Mouse (Mus musculus) c-Kit-negative CD71-positive TER-119-positive erythroid progenitor cells, embryonic 14.5 days (primary cell): ENCODE measurements at regions not wholly inside any gene's neighbourhood (a gene's known extent, or its start where the extent isn't known, plus 50 kb on each side); places are given as distances from the start of the nearest gene placed in this dataset.
A peak's percentile ranks its signal among the peaks of the same experiment; 100 is the strongest.

ENCODE experiments used
- DNase-seq: peaks from one replicate; pipeline ENCODE4 v3.0.0-alpha.2; 2013; ENCODE audit warnings: low read depth, low spot score

DNA sequence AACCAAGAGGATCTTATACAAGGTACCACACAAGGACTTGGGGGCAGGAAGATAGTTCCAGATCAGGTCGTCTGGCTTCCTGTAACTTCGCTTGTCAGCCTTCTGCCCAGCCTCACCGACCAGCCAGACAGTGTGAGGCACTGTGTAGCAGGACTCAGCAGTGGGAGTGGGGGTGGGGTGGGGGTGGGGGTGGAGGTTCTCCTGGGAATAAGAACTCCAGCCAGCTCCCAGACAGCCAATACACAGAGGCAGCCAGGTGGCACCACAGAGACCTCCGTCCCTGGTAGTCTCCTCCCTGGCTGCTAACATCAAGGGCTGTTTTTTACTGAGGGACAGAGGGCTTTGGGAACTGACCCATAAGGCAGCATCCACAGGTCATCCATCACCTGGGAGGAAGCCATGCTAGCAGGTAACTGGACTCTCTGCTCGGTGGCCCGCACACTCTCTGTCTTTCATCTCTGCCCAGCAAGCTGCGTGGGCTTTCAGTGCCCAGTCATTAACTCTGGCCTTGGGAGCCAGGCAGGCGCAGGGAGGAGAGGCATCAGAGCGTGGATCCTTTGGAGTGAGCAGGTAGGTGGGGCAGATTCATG lies 60.3 kb upstream of the Wnt4 start:
- no peak for DNase-seq

DNA sequence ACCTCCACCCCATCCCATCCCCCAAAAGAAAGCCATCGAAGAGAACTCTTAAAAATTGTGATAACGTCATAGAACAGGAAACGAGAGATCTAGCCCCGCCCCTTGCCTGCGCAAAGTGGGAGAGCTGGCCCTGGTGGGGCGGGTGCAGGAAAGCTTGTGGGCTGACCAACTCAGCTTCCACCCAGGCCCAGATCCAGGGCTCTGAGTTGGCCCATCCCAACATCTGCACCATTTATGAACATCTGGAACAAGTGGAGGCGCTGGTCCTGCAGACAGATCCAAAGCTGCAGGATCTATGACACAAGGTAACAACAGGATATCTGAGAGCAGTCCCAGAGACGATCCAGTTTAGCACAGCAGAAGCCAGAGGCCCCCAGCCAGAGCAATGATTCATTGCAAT lies 62.7 kb upstream of the Wnt4 start:
- DNase-seq, result no peak

DNA sequence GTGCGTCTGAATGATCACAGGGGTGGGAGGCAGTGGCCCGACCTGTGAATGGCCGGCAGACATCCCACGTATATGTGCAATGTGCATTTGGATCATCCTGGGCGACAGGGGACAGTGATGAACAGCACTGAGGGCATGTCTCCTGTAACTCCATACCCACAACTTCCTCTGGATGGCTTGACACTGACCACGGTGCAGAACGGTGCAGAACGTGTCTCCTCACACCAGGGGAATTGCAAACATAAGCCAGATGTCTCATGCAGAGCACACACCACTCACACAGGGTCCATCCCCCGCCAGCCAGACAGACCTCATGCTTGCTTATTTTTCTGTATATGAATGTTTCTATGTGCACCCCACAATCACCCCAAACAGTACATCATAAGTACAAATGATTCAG lies 64.4 kb upstream of the Wnt4 start:
- no peak for DNase-seq

DNA sequence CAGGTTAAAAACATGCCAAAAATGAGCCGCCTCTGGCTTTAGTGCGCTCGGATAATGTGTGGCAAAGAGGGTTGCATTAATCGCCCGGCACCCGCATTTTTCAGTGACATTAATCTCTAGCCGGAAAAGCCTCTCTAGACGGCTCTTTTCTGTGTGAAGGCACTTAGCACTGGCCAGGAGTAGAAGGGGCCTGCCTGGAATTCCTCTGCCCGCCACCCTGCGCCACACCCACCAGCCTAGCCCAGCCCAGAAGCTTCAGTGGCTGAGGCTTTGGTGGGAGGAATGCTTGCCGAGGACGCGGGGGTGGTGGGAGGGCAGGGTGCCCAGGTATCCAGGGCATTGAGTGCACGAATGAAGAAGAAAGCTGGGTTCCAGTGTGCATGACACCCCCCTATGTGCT lies 65.2 kb upstream of the Wnt4 start:
- DNase-seq, result no peak

DNA sequence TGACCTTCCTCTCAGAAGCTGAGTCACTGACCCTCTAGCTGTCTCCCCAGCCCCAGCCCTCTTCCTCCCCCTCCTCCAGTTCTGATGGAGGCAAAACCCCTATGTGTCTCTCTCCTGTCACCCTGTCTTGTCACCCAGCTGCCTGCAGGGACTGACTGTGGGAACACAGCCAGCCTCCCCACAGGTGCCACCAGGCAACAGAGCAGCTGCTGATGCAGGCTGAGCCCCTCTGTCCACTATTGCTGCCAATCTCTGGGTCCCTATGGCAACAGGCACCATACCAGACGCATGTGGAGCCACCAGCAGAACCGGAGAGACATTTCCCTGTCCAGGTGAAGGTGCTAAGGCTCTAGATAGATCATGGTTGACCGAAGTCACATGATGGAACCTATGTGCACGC lies 66.0 kb upstream of the Wnt4 start:
- DNase-seq, result no peak

DNA sequence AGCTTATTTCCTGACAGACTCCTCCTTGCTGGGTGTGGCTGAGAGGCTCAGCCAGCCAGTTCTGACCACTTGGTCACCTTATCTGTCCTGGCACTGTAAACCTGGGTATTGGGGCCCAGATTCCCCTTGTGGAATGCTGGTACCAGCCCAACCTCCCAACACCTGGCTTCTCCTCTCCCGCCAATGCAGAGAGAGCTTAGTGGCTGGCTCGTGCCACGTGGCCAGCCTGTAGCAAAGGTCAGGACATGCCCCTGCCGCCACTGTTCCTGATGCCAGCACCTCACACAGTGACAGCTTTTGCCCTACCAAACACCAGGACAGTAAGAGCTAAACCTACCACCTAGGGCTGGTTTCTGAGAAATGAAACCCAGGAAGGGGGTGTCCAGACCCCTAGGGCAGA lies 66.8 kb upstream of the Wnt4 start:
- no peak for DNase-seq

DNA sequence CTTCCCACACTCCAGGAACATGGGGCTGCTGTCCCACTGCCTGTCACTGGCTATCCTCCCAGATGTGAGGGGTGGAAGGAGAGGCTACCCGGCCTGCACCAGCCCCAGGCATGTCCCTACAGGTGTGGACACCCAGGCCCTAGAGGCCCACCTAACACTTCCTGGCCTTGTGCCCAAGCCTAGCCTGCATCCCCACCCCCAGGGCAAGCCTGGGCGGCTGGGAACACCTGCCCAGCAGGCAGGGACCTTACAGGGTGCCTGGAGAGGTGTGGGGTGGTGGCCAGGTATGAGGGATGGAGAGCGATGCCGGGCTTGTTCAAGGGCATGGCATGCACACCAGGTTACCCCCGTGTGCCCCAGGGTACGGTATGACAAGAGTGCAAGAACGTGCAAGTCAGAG lies 76.3 kb upstream of the Wnt4 start:
- no peak for DNase-seq

DNA sequence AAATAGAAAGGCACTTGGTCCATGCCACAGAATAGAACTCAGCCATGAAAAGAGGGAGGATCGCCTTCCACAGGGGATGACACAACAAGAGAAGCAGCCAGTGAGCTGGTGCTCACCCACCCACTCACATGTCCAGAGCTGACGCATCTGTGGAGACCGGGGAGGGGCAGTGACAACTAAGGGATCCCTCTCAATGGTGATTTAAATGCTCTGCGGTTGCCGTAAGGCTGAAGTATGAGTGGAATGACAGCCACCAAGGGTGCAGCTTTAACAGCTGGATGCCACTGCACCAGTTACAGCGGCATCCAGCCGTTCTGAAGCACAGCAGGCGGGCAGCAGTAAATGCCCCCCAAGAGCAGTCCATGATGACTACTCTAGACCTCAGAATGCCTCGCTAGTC lies 76.9 kb upstream of the Wnt4 start:
- no peak for DNase-seq

DNA sequence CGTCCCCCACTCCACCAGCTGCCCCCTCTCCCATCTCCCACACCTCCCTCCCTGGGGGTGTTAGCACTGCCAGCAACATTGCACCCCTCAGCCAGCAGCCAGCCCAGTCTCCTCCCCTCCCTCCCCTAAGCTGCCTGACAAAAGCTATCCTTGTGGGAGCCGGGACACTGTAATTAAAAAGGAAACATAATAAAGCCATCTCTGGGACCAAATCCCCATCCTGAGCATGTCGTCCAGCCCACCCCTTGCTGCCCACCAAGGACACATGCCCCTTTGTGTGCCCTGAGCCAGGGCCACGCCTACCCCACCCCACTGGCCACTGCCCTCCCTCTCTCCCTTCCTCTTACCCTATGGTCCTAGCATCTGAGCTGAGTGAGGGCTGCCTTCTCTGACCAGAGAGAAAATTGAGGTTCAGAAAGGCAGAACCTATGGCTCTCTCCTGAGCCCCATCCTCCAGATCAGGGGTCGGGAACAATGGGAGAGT lies 80.8 kb upstream of the Wnt4 start:
- DNase-seq, result no peak

DNA sequence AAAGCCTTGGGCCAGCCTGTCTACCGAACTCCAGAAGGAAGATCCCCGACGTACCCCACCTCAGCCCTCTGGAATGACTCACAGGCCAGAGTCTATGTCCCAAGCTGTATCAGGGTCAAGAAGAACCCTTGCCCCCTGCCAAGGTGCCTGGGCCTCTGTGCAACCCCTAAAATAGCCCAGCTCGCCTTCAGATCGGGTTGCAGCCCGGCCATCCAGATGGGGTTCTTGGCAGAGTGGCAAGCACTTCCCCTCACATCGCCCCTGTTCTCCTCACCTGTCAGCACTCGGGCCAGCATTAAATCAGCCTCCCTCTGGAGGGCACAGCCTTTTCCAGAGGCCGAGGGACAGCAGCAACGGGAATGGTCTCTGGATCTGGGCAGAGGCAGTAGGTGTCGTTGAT lies 83.2 kb upstream of the Wnt4 start:
- no peak for DNase-seq

DNA sequence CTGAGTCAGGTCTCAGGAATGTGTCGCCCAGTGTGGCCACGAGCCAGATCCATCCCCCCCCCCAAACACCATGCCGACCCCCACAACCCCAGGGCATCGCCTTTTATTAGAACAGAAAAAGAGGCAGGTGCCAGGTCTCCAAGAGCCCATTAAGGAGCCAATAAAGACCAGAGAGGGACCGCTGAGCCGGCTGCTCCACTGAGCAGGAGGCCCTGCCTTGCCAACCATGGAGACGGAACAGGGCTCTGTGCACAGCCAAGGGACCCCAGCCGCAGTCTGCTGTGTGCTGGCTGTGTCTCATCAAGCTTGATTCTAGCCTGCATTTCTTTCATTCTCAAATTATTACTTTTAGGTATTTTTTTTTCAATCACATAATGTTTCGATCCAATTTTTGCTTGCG lies 86.7 kb upstream of the Wnt4 start:
- DNase-seq, result no peak

DNA sequence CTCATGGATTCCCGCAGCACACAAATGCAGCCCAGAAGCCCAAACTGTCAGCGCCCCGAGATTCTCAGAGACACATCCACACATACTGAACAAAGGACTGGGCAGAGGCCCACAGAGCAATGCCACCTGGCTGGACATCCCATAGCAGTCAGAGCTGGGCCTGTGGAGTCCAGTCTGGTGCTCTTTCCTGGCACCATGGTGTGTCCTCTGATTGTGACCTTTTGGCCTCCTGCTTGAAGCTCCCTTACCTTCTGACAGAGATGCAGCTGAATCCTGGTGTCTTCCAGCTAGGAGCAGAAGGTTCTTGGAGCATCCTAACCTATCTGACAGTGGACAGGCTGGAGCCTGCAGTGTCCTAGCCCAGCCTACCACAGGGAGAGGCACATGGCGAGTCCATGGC lies 87.5 kb upstream of the Wnt4 start:
- no peak for DNase-seq

DNA sequence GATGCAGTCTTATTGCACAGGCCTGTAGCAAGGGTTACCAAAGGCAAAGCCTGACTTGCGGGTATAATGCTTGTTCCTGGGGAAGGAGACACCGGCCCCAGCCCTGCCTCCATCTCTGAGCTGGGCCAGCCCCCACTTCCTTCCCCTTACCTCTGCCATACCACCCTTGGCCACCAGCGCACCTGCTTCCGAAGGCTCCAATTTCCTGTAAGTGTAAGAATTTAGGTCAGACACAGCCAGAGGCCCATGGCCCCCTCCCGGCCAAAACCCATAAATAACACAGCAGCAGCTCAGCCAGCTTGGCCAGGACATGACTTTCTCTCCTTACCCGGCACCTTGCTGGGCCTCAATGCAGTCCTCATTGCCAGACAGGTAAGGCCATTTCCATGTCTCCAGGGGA lies 88.2 kb upstream of the Wnt4 start:
- no peak for DNase-seq

DNA sequence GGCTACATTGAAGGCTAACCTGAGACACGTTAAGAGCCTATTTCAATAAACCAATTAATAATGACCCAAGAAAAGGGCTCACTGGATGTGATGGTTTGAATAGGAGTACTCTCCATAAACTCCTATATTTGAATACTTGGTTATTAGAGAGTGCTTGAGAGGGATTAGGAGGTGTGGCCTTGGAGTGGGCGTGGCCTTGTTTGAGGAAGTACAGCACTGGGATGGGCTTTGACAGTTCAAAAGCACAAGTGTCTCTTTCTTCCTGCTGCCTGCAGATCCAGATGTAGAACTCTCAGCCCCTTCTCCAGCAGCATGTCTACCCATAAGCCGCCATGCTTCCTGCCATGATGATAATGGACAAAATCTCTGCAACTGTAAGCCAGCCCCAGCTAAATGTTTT lies 89.7 kb upstream of the Wnt4 start:
- DNase-seq, result no peak

DNA sequence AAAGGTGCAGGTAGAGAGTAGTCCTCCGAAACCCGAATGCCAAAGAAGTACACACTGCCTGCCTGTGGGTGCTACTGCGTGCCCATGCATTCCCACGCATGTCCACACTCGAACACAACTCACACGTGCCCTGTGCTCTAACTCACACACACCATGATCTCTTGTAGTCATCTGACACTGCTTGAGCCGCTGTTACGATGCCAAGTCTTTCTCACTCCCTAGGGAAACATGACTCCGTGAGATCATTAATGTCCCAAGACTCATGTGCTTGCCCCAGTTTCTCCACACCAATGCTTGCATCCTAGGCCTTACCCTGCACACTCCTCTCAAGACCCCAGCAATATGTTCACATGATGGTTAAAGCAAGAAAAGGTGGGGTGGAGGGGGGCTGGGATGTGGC lies 90.2 kb upstream of the Wnt4 start:
- DNase-seq, result no peak

DNA sequence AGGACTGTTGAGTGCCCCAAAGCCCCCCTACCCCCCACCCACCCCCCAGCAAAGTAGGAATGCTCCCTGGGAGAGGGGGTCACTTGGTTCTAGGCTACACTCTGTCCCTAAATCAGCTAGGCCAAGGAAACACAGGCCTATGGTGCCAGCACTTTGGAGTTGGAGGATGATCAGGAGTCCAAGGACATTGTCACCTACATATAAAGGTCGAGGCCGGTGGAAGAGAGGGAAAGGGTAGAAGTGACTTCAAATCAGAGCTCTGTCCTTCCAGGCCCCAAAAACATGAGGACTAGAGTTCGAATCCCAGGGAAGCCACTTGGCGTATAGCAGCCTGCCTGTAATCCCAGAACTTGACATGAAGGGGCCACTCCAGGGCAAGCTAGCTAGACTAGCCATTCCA lies 92.3 kb upstream of the Wnt4 start:
- no peak for DNase-seq

DNA sequence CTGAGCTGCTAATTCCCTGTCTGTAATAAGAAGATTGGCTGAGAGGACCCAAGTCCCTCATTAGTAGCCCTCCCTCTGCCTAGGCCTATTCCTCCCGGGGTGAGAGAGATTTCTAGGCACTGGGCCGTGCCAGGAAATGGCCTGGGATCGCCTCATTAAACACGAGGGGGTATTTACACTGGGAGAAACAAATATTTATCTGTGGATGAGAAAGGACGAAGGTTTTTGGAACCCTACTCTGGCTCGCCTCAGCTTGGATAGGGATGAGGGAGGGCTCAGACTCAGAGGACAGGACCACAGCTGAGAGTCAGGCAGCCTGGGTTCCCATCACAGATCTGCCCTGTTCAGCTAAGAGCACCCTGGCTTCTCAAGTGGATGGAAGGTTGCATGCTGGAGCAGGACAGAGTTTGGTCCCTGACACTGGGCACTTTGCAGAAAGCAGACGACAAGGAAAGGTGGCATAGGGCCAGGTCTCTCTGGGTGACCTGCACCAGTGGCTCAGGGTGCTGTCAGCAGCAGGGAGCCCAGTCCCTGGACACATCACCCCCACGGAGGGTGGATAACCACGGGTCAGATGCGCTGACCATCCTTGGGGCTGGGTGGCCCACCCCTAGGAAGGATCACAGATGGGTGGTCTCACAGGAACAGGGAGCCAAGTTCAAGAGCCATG lies 94.0 kb upstream of the Wnt4 start:
- DNase-seq, result no peak

DNA sequence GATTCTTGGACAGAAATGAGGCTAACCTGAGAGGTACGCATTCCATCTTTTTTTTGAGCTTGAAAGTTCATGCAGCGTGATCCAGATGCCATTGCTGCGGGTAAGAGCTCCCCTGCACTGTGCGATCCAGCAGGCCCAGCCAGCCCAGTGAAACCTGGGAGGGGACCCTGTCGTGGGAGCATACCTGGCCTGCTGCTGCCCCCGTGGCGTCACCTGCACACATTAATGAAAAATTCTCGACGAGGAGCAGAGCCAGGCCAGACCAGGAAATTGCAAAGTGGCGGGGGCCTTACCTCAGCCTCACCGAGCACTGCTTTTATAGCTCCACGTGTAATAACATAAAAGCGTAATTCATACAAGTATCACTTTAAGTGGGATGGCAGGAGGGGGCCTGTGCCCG lies 94.7 kb upstream of the Wnt4 start:
- DNase-seq, result no peak

DNA sequence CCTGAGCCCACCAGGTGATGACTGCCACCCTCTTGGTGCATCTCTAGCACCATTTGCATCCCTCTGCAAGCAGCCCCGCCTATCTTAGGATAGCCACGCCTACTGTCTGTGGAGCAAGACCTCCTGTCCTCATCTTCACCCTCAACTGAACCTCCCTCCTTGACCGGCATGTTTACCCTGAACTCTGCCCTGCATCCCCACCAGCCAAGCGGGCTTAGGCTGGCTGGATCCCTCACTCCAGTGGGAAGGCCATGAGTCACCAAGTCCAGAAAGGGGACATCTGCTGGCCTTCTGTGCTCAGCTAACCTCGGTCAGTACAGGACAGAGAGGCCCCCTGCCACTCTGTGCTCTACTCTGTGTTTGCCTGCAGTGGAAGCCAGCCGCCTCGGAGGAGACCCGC lies 96.0 kb upstream of the Wnt4 start:
- DNase-seq, result no peak

DNA sequence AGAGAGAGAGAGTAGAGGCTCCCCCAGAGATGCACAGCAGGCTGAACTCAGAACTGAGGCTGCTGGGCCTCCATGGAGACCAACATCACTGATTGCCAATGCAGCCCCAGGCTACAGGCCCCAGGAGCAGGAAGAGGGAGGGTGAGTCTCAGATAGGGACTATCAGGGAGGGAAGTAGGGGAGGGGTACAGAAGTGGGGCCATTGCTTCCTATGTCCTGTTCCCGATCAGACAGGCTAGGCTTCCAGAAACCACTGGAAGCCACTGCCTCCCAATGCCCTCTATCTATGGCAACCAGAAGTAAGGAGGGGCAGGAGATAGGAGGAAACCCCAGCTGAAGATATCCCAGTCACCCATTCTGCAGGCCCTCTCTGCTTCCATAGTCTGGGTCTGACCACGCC lies 97.2 kb upstream of the Wnt4 start:
- no peak for DNase-seq

DNA sequence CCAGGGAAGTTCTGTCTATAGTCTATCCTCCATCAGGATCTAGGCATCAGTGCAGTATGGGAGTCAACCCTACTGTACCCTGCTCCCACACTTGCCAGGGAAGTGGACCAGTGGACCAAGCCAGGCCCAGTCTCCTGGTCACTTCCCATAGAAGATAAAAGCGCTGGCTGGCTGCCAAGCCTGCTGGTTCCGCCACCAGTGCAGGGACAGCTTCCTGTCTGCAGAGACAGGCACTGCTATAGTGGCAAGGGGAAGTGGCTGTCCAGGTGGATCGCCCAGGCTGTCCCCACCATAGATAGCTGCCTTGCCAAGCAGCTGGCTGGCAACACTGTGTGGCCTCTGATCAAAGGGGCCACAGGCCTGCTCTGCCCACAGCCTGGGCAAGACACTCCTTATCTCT lies 98.5 kb upstream of the Wnt4 start:
- DNase-seq, result no peak

DNA sequence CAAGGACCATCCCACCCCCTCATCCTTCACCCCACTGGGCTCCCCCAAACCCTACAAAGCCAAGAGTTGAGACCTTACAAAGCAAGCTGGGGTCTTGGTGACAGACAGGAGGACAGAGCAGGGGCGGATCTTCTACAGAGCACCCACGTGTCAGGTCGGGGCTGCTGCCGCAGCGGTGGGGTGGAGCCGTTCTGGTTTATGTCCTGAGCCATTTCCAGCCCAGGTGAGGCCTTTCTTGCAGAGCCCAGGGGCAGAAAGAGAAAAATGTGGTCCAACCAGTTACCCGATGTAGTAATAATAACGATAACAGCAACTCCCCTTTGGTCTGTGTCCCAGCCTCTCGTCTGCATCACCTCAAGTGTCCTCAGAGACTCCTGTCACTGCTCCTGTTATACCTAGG lies 112.4 kb upstream of the Wnt4 start:
- no peak for DNase-seq

DNA sequence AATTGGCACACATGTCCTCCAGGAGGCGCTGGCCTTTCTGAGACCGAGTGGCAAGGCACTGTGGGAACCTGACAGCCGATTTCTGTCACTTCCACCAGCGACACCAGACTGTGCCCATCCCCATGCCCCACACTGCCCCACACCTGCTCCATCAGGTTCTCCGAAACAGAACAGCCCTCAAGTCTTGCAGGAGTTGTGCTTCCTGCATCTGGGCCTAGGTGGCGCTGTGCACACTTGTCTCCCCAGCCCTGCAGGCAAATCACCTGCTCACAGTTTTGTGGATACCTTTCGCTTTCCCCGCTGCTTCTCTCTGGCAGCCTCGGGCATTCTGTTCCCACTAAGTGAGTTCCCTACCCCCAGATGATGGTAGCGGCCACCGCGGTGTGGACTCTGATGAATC lies 112.9 kb upstream of the Wnt4 start:
- DNase-seq, result peak; percentile 17

DNA sequence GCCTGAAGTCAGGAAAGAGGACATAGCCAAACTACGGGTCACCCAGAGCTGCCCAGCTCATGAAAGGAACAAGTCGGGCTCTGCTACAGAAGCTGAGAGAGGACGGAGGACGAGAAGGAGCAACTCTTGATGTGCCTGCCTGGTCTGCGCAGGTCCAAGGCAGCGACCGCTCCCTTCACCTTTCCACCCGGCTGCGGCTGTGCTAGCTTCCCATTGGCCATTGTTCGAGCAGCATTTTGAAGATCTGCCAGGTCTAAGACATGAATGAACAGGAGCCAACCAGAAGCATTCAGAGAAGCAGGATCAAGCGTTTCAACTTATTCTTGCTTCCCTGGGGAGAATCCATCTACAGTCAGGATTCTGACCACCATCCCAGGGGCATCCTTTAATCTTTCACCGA lies 113.3 kb upstream of the Wnt4 start:
- no peak for DNase-seq
